Comparison of ENCODE assay signal across 21 mouse cellular contexts in genomic region chr6:66972300-66972699, GRCm38 (mm10).
DNase-seq lines count a peak whose midpoint lies in the region; ATAC-seq lines count a peak whose summit lies in the region.
"Had no signal": no experiment of that assay in that cellular context is flagged by ENCODE, and none has a peak within 500 bp of the region (broad histone marks: within the 10 kb centered on the region; RNA-seq: fewer than 3 reads in every experiment).

No protein-coding gene starts in this region.

- ATAC-seq in frontal cortex, adult (ENCODE audit: low TSS enrichment), result peak; percentile 22; the same call in 1 of the 2 replicates
- peak; percentile 31 for ATAC-seq in megakaryocyte, adult 5-6 weeks (ENCODE audit: poor library complexity, severe bottlenecking)
- ATAC-seq: intestine, embryonic 16.5 days had no signal

- peaks cover 21% of the 10 kb centered on the region for H3K4me1 ChIP-seq in midbrain, embryonic 10.5 days

- H3K36me3 ChIP-seq in midbrain, embryonic 10.5 days, result no peaks in the 10 kb centered on the region
- H3K36me3 ChIP-seq: embryonic facial prominence, embryonic 10.5 days; liver, embryonic 15.5 days; midbrain, embryonic 15.5 days had no signal

- H3K9me3 ChIP-seq in midbrain, embryonic 10.5 days (replicated peaks), result no peaks in the 10 kb centered on the region
- H3K9me3 ChIP-seq: embryonic facial prominence, embryonic 10.5 days; liver, embryonic 15.5 days; midbrain, embryonic 15.5 days had no signal

- WGBS in midbrain, embryonic 10.5 days, result 88% methylated on average over 8 of the region's 8 CpGs

- H3K27ac ChIP-seq in midbrain, embryonic 10.5 days (replicated peaks), result no peak overlapping the region
- H3K27ac ChIP-seq: embryonic facial prominence, embryonic 10.5 days; hindbrain, embryonic 14.5 days; liver, embryonic 15.5 days; midbrain, embryonic 15.5 days had no signal

- no peak overlapping the region for H3K4me3 ChIP-seq in midbrain, embryonic 10.5 days
- H3K4me3 ChIP-seq: embryonic facial prominence, embryonic 10.5 days; liver, embryonic 15.5 days; midbrain, embryonic 15.5 days; myocyte had no signal

- peaks cover 36% of the 10 kb centered on the region for H3K27me3 ChIP-seq in midbrain, embryonic 10.5 days (ENCODE audit: low read depth, poor library complexity, severe bottlenecking)
- H3K27me3 ChIP-seq: liver, embryonic 15.5 days; midbrain, embryonic 15.5 days had no signal

- DNase-seq in frontal cortex, adult 2 months (ENCODE audit: extremely low spot score in 1 of 2, low spot score in 1 of 2), result no peak
- peak; percentile 68 for DNase-seq in T-cell, adult 2 months (ENCODE audit: low spot score)
- DNase-seq in thymus, postnatal 25 days, result peak; percentile 35
- no peak for DNase-seq in heart, adult 11 months
- no peak for DNase-seq in adrenal gland, adult 18-20 months (ENCODE audit: low spot score in 2 of 2)
- no peak for DNase-seq in midbrain, embryonic 10.5 days (ENCODE audit: low spot score)
- DNase-seq: adrenal gland, adult 2 months; cerebellum, adult 2 months; cerebellum, postnatal 36 days; gastrocnemius, postnatal 14 days; lung, postnatal 10 days; retina, postnatal 1 day; right cerebral cortex, postnatal 4 days had no signal

Comparison
In these comparisons a context has a peak if more than half of its experiments do, and no peak if none do; other contexts are left out.
1. DNase-seq: peak in T-cell, adult 2 months (single experiment) and thymus, postnatal 25 days (single experiment); none in frontal cortex, adult 2 months (0 of 2), heart, adult 11 months (single experiment), adrenal gland, adult 18-20 months (0 of 2) and midbrain, embryonic 10.5 days (single experiment).